Comparison of ENCODE assay signal across 13 mouse cellular contexts in the genomic region with DNA sequence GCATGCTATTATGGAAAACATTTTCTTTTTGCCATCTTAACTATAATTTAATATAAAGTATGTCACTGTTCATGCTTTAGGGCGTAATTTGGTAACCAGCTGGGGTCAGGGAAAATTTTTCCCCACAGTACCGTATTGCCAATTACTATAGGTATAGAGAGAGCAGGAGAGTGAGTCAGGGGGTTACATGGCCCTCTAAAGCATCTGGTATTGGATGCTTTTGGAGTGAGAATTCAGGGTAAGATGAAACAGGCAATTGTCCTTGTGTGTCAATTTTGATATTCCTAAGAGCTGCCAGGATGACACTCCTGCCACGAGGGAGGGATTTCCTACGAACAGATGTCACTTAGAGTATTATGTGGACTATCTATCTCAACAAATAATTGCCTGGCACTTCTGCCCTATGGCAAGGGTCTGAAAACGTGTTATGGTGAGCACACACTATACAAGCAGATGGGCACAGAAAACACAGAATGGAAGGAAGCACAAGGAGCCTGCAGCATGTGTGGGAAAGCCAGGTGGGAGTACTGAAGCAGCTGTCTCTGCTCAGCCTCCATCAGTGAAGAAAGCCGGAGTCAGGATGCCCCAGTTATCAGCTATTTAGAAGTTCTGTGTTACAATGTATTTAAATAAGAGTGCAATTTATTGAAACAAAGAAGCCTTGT. TPM values are rescaled to one million over a fixed set of nuclear protein-coding genes. Genes with fewer than 3 reads are reported as not detected.
DNase-seq lines count a peak whose midpoint lies in the region; ATAC-seq and TF ChIP-seq lines count a peak whose summit lies in the region.
"Had no signal": no experiment of that assay in that cellular context is flagged by ENCODE, and none has a peak within 500 bp of the region (broad histone marks: within the 10 kb centered on the region; RNA-seq: fewer than 3 reads in every experiment).

No protein-coding gene starts in this region.

- no peak overlapping the region for H3K4me2 ChIP-seq in forebrain, embryonic 13.5 days
- no peak overlapping the region for H3K4me2 ChIP-seq in forebrain, embryonic 11.5 days (ENCODE audit: low read depth, low read length, severe bottlenecking)
- no peak overlapping the region for H3K4me2 ChIP-seq in neural tube, embryonic 11.5 days (ENCODE audit: low read depth)
- no peak overlapping the region for H3K4me2 ChIP-seq in intestine, postnatal 0 days (replicated peaks; ENCODE audit: low read depth)
- H3K4me2 ChIP-seq: liver, embryonic 11.5 days had no signal

- H3K9ac ChIP-seq in forebrain, embryonic 13.5 days, result no peak overlapping the region
- H3K9ac ChIP-seq in forebrain, embryonic 11.5 days (ENCODE audit: low read length), result no peak overlapping the region
- no peak overlapping the region for H3K9ac ChIP-seq in neural tube, embryonic 11.5 days (ENCODE audit: low read length)
- no peak overlapping the region for H3K9ac ChIP-seq in intestine, postnatal 0 days (ENCODE audit: low read depth, low read length)

- 63% methylated on average over 6 of the region's 6 CpGs for WGBS in forebrain, embryonic 13.5 days
- 72% methylated on average over 6 of the region's 6 CpGs for WGBS in forebrain, embryonic 11.5 days
- 71% methylated on average over 6 of the region's 6 CpGs for WGBS in neural tube, embryonic 11.5 days
- 68% methylated on average over 6 of the region's 6 CpGs for WGBS in intestine, postnatal 0 days

- H3K36me3 ChIP-seq in forebrain, embryonic 13.5 days (ENCODE audit: poor library complexity, severe bottlenecking), result no peaks in the 10 kb centered on the region
- H3K36me3 ChIP-seq in forebrain, embryonic 11.5 days (ENCODE audit: control insufficient read depth, insufficient read depth, low read length), result no peaks in the 10 kb centered on the region
- H3K36me3 ChIP-seq in neural tube, embryonic 11.5 days (ENCODE audit: control insufficient read depth, insufficient read depth, low read length), result no peaks in the 10 kb centered on the region
- H3K36me3 ChIP-seq in intestine, postnatal 0 days (ENCODE audit: control insufficient read depth, insufficient read depth), result no peaks in the 10 kb centered on the region
- H3K36me3 ChIP-seq: heart, embryonic 10.5 days had no signal

- no peaks in the 10 kb centered on the region for H3K27me3 ChIP-seq in forebrain, embryonic 13.5 days
- H3K27me3 ChIP-seq in forebrain, embryonic 11.5 days (ENCODE audit: control insufficient read depth, insufficient read depth, low read length), result no peaks in the 10 kb centered on the region
- H3K27me3 ChIP-seq in neural tube, embryonic 11.5 days (ENCODE audit: control insufficient read depth, insufficient read depth, low read length), result no peaks in the 10 kb centered on the region
- H3K27me3 ChIP-seq in intestine, postnatal 0 days (replicated peaks; ENCODE audit: control insufficient read depth, insufficient read depth, low read length), result no peaks in the 10 kb centered on the region

- H3K27ac ChIP-seq in forebrain, embryonic 13.5 days, result 0 out of 2 replicates have a peak overlapping the region, but pooled peaks have one; percentile 6
- no peak overlapping the region for H3K27ac ChIP-seq in forebrain, embryonic 11.5 days (ENCODE audit: low read depth, low read length)
- no peak overlapping the region for H3K27ac ChIP-seq in neural tube, embryonic 11.5 days (ENCODE audit: low read depth, low read length)
- no peak overlapping the region for H3K27ac ChIP-seq in intestine, postnatal 0 days (ENCODE audit: low read depth, low read length)
- H3K27ac ChIP-seq: heart, embryonic 10.5 days; macrophage had no signal

- H3K4me1 ChIP-seq in forebrain, embryonic 13.5 days, result no peaks in the 10 kb centered on the region
- H3K4me1 ChIP-seq in forebrain, embryonic 11.5 days (replicated peaks; ENCODE audit: control insufficient read depth, insufficient read depth, low read length), result no peaks in the 10 kb centered on the region
- no peaks in the 10 kb centered on the region for H3K4me1 ChIP-seq in neural tube, embryonic 11.5 days (ENCODE audit: control insufficient read depth, insufficient read depth, low read length)
- H3K4me1 ChIP-seq in intestine, postnatal 0 days (replicated peaks; ENCODE audit: control insufficient read depth, insufficient read depth, low read length), result no peaks in the 10 kb centered on the region
- H3K4me1 ChIP-seq: heart, embryonic 10.5 days had no signal

- no peak for DNase-seq in forebrain, embryonic 11.5 days (ENCODE audit: low spot score)
- no peak for DNase-seq in neural tube, embryonic 11.5 days (ENCODE audit: low spot score)
- no peak for DNase-seq in neural tube, embryonic 10.5 days (ENCODE audit: extremely low spot score, low spot score)
- DNase-seq in layer of hippocampus, postnatal 36 days, result peak; percentile 6 to 16
- peak; percentile 26 for DNase-seq in right cerebral cortex, postnatal 25 days
- no peak for DNase-seq in spleen, postnatal 10 days (ENCODE audit: low spot score in 2 of 2)
- DNase-seq: kidney, postnatal 14 days had no signal

- H3K4me3 ChIP-seq in forebrain, embryonic 13.5 days, result no peak overlapping the region
- no peak overlapping the region for H3K4me3 ChIP-seq in forebrain, embryonic 11.5 days (ENCODE audit: low read depth, low read length)
- H3K4me3 ChIP-seq in neural tube, embryonic 11.5 days (ENCODE audit: low read depth, low read length), result no peak overlapping the region
- H3K4me3 ChIP-seq in intestine, postnatal 0 days (ENCODE audit: low read depth, low read length), result no peak overlapping the region
- H3K4me3 ChIP-seq: heart, embryonic 10.5 days had no signal

- TF ChIP-seq CTCF in intestine, postnatal 0 days (IDR thresholded peaks at IDR 0.05; ENCODE audit: low read depth), result no peak

- no peaks in the 10 kb centered on the region for H3K9me3 ChIP-seq in forebrain, embryonic 13.5 days (replicated peaks)
- H3K9me3 ChIP-seq in forebrain, embryonic 11.5 days (ENCODE audit: control insufficient read depth, low read length), result no peaks in the 10 kb centered on the region
- no peaks in the 10 kb centered on the region for H3K9me3 ChIP-seq in neural tube, embryonic 11.5 days (ENCODE audit: control insufficient read depth, low read length)
- no peaks in the 10 kb centered on the region for H3K9me3 ChIP-seq in intestine, postnatal 0 days (ENCODE audit: control insufficient read depth)
- H3K9me3 ChIP-seq: heart, embryonic 10.5 days had no signal

- peak; percentile 86; the same call in 1 of the 2 replicates for ATAC-seq in forebrain, embryonic 13.5 days
- no peak for ATAC-seq in forebrain, embryonic 11.5 days (replicated peaks; ENCODE audit: low FRiP score)
- peak; percentile 73 for ATAC-seq in neural tube, embryonic 11.5 days (ENCODE audit: insufficient read depth, low FRiP score, low TSS enrichment)
- ATAC-seq in intestine, postnatal 0 days, result no peak

RNA-seq across cellular contexts. Expression of a gene that starts 58.7 kb away (rescaled TPM):
- 0.17 and 0.30 TPM in 2 replicates for polyA plus RNA-seq in forebrain, embryonic 13.5 days (2015; fragmentation: Nextera tagmentation; extraction: Ambion mirVana)
- polyA plus RNA-seq in forebrain, embryonic 11.5 days (2014; fragmentation: Nextera tagmentation; extraction: Ambion mirVana), result 0.59 and 1.0 TPM in 2 replicates
- polyA plus RNA-seq in neural tube, embryonic 11.5 days (2014; fragmentation: Nextera tagmentation; extraction: Ambion mirVana), result 0.52 and 1.0 TPM in 2 replicates
- not detected for total RNA-seq in layer of hippocampus, postnatal 36 days (2021)
- 79.5 and 96.7 TPM in 2 replicates for polyA plus RNA-seq in intestine, postnatal 0 days (2015; fragmentation: Nextera tagmentation; extraction: Ambion mirVana)
- polyA plus RNA-seq: C2C12 had no signal

Comparison
In these comparisons a context has a peak if more than half of its experiments do, and no peak if none do; other contexts are left out.
1. ATAC-seq: peak in forebrain, embryonic 13.5 days (single experiment) and neural tube, embryonic 11.5 days (single experiment); none in forebrain, embryonic 11.5 days (single experiment) and intestine, postnatal 0 days (single experiment).
2. DNase-seq: peak in layer of hippocampus, postnatal 36 days (2 of 2) and right cerebral cortex, postnatal 25 days (single experiment); none in forebrain, embryonic 11.5 days (single experiment), neural tube, embryonic 11.5 days (single experiment), neural tube, embryonic 10.5 days (single experiment) and spleen, postnatal 10 days (0 of 2).
3. RNA of a gene that starts 58.7 kb away (polyA plus RNA-seq): 79.5 to 96.7 TPM in intestine, postnatal 0 days; 0.59 to 1.0 TPM in forebrain, embryonic 11.5 days, 0.52 to 1.0 TPM in neural tube, embryonic 11.5 days and 0.17 to 0.30 TPM in forebrain, embryonic 13.5 days; every median in the first group is over 10 times any median in the second.